Mouse (Mus musculus) E14TG2a.4 (cell line): ENCODE measurements around the gene Trim72.

ENCODE experiments used
- CTCF ChIP-seq: conservative IDR thresholded peaks from 2 replicates; pipeline ENCODE4 v1.5.1; 2014; ENCODE audit warnings: low read length
- NANOG ChIP-seq: IDR thresholded peaks from 2 replicates; pipeline ENCODE4 v1.6.1; 2014; ENCODE audit warnings: borderline replicate concordance, low read length, mixed read lengths
- POU5F1 ChIP-seq: IDR thresholded peaks from 2 replicates; pipeline ENCODE4 v1.6.1; 2014; ENCODE audit warnings: low read length, borderline replicate concordance

DNA sequence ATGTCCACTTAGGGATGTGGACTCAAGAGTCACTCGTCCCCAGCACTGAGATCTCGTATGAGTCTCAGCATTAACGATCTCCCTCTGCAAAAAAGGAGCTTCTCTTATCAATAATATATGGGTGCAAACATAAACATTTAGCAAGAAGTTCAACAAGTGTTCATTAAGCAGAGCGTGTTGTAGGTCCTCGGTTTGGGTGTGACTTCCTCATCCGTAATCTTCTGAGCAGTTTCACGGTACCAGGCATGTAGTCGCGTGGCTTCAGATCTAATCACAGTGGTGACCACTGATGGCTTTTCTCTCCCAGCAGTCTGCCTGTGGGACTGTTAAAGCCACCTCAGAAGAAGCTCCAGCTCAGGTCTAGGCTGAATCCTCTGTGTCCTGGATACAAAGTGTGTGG lies 20.6 kb downstream of the Trim72 start:
- TF ChIP-seq CTCF, result no peak
- no peak for TF ChIP-seq POU5F1
- TF ChIP-seq NANOG, result no peak
